Mouse (Mus musculus): ENCODE measurements around the gene Ang.
A peak's percentile ranks its signal among the peaks of the same experiment; 100 is the strongest.

GRCm38 (mm10) chr14:51089674-51090076 is 1.3 kb upstream of the Ang start:
- TF ChIP-seq CTCF (IDR thresholded peaks at IDR 0.05) (no peak), EP300 (IDR thresholded peaks at IDR 0.05) (peak; percentile 49; the same call in 1 of the 2 replicates)

Data from lung, postnatal 0 days (tissue).